Mouse (Mus musculus): ENCODE data around the gene Arhgap22. TPM values are rescaled to one million over a fixed set of nuclear protein-coding genes. Genes with fewer than 3 reads are reported as not detected.

Arhgap22 gene
- polyA plus RNA-seq, 1 experiment from 2014 or later, result 6.7 TPM

DNA sequence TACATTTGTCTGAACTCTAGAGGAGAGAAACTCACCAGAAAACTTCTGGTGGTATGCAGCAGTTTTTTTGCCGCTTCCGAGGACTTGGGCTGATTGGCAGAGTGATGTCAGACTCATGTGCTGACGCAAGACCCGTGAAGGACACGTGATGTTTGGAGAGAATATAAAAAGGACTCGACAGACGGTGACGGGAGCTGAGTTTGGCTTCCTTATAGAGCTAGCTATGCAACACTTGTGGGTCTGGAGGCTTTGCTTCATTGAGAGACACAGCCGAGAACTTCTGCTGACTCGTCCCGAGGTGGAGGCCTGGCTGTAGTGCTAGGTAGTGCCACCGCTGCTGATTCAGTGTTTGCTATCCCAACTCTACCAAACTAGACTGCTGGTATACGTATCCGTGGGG lies 10.0 kb upstream of the Arhgap22 start:
- 76% methylated on average over 14 of the region's 14 CpGs for WGBS
- Histone ChIP-seq H3K4me3 (ENCODE audit: low read depth, low read length) (no peak overlapping the region), H3K4me2 (no peak overlapping the region), H3K36me3 (ENCODE audit: insufficient read depth) (no peaks in the 10 kb centered on the region), H3K27me3 (ENCODE audit: insufficient read depth, low read length) (no peaks in the 10 kb centered on the region), H3K4me1 (ENCODE audit: insufficient read depth) (no peaks in the 10 kb centered on the region), H3K9ac (no peak overlapping the region), H3K27ac (ENCODE audit: low read depth) (no peak overlapping the region), H3K9me3 (ENCODE audit: low read depth, low read length) (no peaks in the 10 kb centered on the region)
- DNase-seq (no peak), ATAC-seq (ENCODE audit: insufficient read depth) (no peak)
- no peak for TF ChIP-seq CTCF (IDR thresholded peaks at IDR 0.05; ENCODE audit: low read depth)

DNA sequence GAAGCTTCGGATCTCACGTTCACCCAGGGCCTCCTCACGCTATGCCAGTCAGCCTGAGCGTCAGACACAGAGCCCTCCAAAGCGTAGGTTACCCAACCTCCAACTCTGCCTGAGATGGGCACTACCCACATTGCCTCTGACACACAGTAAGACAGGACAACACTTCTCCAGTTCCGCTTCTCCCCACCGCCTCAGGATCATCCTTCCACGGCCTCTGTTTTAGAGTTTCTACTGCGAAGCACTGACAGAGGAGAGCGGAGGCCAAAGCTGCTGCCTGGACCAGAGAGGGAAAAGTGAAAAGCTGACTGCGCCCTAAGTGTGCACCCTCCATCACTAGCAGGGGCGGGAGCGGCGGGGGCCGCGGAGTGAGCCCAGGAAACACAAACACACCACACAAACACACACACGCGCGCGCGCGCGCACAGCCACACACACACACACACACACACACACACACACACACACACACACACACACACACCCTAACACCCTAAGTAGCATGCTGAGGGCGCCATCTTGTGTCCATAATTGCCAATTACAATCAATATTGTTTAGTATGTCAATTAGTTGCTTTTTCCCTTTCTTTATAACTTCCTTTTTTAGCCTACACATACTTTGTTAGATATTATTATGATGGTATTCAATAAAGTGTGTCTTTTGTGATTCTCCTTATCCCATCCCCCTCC lies 8.4 kb upstream of the Arhgap22 start:
- Histone ChIP-seq H3K27me3 (ENCODE audit: insufficient read depth, low read length) (no peaks in the 10 kb centered on the region), H3K9me3 (ENCODE audit: low read depth, low read length) (no peaks in the 10 kb centered on the region), H3K4me1 (ENCODE audit: insufficient read depth) (no peaks in the 10 kb centered on the region), H3K36me3 (ENCODE audit: insufficient read depth) (no peaks in the 10 kb centered on the region), H3K27ac (ENCODE audit: low read depth) (no peak overlapping the region), H3K9ac (no peak overlapping the region), H3K4me2 (peak overlapping the region; percentile 42; the same call in 1 of the 2 replicates), H3K4me3 (ENCODE audit: low read depth, low read length) (no peak overlapping the region)
- DNase-seq (peak; percentile 77), ATAC-seq (ENCODE audit: insufficient read depth) (no peak)
- 30% methylated on average over 24 of the region's 24 CpGs for WGBS
- peak; percentile 77 for TF ChIP-seq CTCF (IDR thresholded peaks at IDR 0.05; ENCODE audit: low read depth)

DNA sequence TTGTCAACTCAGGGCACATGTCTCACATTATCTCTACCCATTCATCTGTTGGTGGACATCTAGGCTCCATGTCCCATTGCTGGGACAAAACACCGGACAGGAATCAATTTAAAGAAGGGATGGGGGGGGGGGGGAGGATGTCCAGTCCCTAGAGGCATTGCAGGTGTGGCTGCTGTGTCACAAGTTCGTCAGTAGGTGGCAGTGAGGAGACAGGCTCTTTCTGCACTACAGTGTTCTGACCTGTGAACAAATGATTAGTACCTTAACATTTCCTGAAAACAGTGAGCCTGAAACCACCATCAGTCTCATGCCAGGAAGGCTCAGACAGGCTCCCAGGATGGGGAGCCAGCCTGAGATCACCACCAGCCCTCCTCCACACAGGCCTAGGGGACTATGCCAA lies 6.8 kb upstream of the Arhgap22 start:
- DNase-seq (peak; percentile 55), ATAC-seq (ENCODE audit: insufficient read depth) (no peak)
- no peaks in the 10 kb centered on the region for H3K36me3 ChIP-seq (ENCODE audit: insufficient read depth)
- WGBS, result 13% methylated on average over 2 of the region's 2 CpGs
- H3K27ac ChIP-seq (ENCODE audit: low read depth), result no peak overlapping the region
- TF ChIP-seq CTCF (IDR thresholded peaks at IDR 0.05; ENCODE audit: low read depth), result peak; percentile 60
- no peaks in the 10 kb centered on the region for H3K4me1 ChIP-seq (ENCODE audit: insufficient read depth)
- H3K4me3 ChIP-seq (ENCODE audit: low read depth, low read length), result no peak overlapping the region
- H3K4me2 ChIP-seq, result no peak overlapping the region
- H3K27me3 ChIP-seq (ENCODE audit: insufficient read depth, low read length), result no peaks in the 10 kb centered on the region
- no peak overlapping the region for H3K9ac ChIP-seq
- no peaks in the 10 kb centered on the region for H3K9me3 ChIP-seq (ENCODE audit: low read depth, low read length)

DNA sequence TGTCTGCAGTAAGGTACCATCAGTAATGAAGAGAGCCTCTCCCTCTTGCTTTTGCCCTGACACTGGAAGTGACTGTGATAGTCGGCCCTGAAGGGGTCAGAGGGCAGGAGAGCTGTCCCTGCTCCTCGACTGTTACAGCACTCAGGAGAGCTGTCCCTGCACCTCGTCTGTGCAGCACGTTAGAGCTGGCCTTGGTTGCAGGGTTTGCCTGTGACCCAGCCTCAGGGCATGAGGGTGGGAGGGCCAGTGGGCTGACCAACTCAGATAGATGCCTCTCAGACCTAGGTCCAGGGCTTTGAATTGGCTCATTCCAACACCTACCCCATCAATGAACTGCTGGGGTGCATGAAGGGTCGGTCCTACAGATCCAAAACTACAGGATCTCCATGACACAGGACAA lies 5.5 kb upstream of the Arhgap22 start:
- 25% methylated on average over 5 of the region's 5 CpGs for WGBS
- no peaks in the 10 kb centered on the region for H3K27me3 ChIP-seq (ENCODE audit: insufficient read depth, low read length)
- H3K4me2 ChIP-seq, result no peak overlapping the region
- no peak overlapping the region for H3K9ac ChIP-seq
- H3K27ac ChIP-seq (ENCODE audit: low read depth), result no peak overlapping the region
- no peaks in the 10 kb centered on the region for H3K36me3 ChIP-seq (ENCODE audit: insufficient read depth)
- DNase-seq (no peak), ATAC-seq (ENCODE audit: insufficient read depth) (no peak)
- H3K9me3 ChIP-seq (ENCODE audit: low read depth, low read length), result no peaks in the 10 kb centered on the region
- no peak for TF ChIP-seq CTCF (IDR thresholded peaks at IDR 0.05; ENCODE audit: low read depth)
- no peaks in the 10 kb centered on the region for H3K4me1 ChIP-seq (ENCODE audit: insufficient read depth)
- H3K4me3 ChIP-seq (ENCODE audit: low read depth, low read length), result no peak overlapping the region

DNA sequence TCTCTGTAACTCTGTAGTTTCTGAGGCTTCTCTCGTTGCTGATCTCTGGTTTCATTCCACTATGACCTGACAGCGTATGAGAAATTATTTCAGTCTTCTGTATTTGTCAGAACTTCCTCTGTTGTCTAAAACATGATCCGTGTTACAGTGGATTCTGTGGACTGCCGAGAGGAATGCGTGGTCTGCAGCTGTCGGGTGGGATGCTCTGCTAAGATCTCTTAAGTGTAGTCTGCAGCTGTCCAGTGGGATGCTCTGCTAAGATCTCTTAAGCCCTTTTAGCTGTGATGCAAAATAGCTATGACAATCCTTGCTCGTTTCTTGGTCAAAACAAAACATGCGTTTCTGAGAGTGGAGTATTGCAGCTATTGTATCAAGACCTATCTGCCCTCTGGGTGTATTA lies 3.0 kb upstream of the Arhgap22 start:
- Histone ChIP-seq H3K4me2 (no peak overlapping the region), H3K9me3 (ENCODE audit: low read depth, low read length) (no peaks in the 10 kb centered on the region), H3K27me3 (ENCODE audit: insufficient read depth, low read length) (no peaks in the 10 kb centered on the region), H3K4me3 (ENCODE audit: low read depth, low read length) (no peak overlapping the region), H3K27ac (ENCODE audit: low read depth) (no peak overlapping the region), H3K36me3 (ENCODE audit: insufficient read depth) (no peaks in the 10 kb centered on the region), H3K4me1 (ENCODE audit: insufficient read depth) (peaks cover 4% of the 10 kb centered on the region; the same call in 1 of the 2 replicates), H3K9ac (no peak overlapping the region)
- no peak for TF ChIP-seq CTCF (IDR thresholded peaks at IDR 0.05; ENCODE audit: low read depth)
- ATAC-seq (ENCODE audit: insufficient read depth), result no peak
- WGBS, result 57% methylated on average over 8 of the region's 8 CpGs
- no peak for DNase-seq

DNA sequence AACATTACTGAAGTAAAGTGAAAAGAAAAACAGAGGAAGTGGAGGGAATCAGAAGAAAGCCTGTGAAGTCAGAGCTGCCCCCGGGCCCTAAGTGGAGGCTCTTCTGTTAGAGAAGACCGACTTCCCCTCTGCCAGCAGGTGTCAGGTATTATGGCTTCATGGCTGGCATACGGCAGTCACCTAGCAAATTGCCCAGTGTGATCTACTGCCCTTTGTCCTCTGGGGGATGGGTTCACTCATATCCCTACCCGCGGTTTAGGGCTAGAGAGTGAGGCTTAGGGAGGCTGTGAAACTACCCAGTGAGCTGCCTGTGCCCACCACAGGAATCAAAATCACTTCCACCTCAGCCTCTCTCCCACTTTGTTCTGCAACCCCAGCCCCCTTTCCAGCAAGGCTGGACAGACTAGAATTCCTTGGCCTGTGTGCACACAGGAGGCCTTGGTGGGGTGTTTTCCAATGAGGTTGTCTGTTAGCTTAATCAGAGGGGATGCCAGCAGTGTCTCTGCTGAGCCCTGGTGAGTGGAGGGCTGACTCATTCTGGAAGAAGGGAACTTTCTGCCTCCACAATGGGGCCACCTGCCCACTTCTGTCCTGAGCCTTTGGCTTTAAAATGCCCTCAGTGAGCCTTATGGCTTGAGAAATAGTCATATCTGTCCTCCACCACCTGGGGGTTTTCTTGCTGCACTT lies 1.4 kb upstream of the Arhgap22 start:
- DNase-seq (no peak), ATAC-seq (ENCODE audit: insufficient read depth) (no peak)
- no peak overlapping the region for H3K27ac ChIP-seq (ENCODE audit: low read depth)
- H3K4me1 ChIP-seq (ENCODE audit: insufficient read depth), result peaks cover 4% of the 10 kb centered on the region; the same call in 1 of the 2 replicates
- H3K27me3 ChIP-seq (ENCODE audit: insufficient read depth, low read length), result no peaks in the 10 kb centered on the region
- no peak overlapping the region for H3K9ac ChIP-seq
- WGBS, result 67% methylated on average over 5 of the region's 5 CpGs
- H3K9me3 ChIP-seq (ENCODE audit: low read depth, low read length), result no peaks in the 10 kb centered on the region
- H3K4me2 ChIP-seq, result no peak overlapping the region
- H3K36me3 ChIP-seq (ENCODE audit: insufficient read depth), result no peaks in the 10 kb centered on the region
- no peak for TF ChIP-seq CTCF (IDR thresholded peaks at IDR 0.05; ENCODE audit: low read depth)
- no peak overlapping the region for H3K4me3 ChIP-seq (ENCODE audit: low read depth, low read length)

DNA sequence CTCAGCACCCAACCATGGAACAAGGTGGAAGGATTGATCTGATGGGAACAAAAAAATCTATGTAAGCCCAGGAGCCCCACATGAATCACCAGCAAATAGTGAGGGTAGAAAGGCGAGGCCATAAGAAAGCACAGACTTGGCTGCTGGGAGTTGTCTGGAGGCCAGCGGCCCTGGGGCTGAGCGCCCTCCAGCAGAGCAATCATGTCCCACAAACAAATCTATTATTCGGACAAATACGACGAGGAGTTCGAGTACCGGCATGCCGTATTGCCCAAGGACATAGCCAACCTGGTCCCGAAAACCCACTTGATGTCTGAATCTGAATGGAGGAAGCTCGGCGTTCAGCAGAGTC lies 892 bp upstream of the Arhgap22 start:
- Histone ChIP-seq H3K27ac (ENCODE audit: low read depth) (no peak overlapping the region), H3K9ac (no peak overlapping the region), H3K4me1 (ENCODE audit: insufficient read depth) (peaks cover 4% of the 10 kb centered on the region; the same call in 1 of the 2 replicates), H3K4me3 (ENCODE audit: low read depth, low read length) (no peak overlapping the region), H3K4me2 (no peak overlapping the region), H3K36me3 (ENCODE audit: insufficient read depth) (no peaks in the 10 kb centered on the region), H3K27me3 (ENCODE audit: insufficient read depth, low read length) (no peaks in the 10 kb centered on the region), H3K9me3 (ENCODE audit: low read depth, low read length) (no peaks in the 10 kb centered on the region)
- TF ChIP-seq CTCF (IDR thresholded peaks at IDR 0.05; ENCODE audit: low read depth), result no peak
- no peak for DNase-seq
- ATAC-seq (ENCODE audit: insufficient read depth), result no peak
- 85% methylated on average over 12 of the region's 12 CpGs for WGBS
